Mouse (Mus musculus) kidney, adult 2 months (tissue): Measurements from ENCODE around the gene Snf8. TPM values are rescaled to one million over a fixed set of nuclear protein-coding genes. Genes with fewer than 3 reads are reported as not detected.

Experiments used
- DNase-seq: peaks from one replicate; pipeline ENCODE4 v3.0.0; 2021
- H3K27ac ChIP-seq: fragments of 200-500 bp; 2 replicates; pipeline ENCODE4 v1.5.1; 2012; ENCODE audit warnings: low read depth, low read length, control low read depth, inconsistent platforms; ENCODE audit not compliant: insufficient read depth
- H3K27me3 ChIP-seq: fragments of 200-500 bp; replicated peaks from 2 replicates; pipeline ENCODE4 v1.6.1; 2012; ENCODE audit warnings: mild to moderate bottlenecking, moderate library complexity, low read length, inconsistent platforms; ENCODE audit not compliant: control insufficient read depth, insufficient read depth
- H3K36me3 ChIP-seq: fragments of 200-500 bp; 2 replicates; pipeline ENCODE4 v1.6.1; 2012; ENCODE audit warnings: mild to moderate bottlenecking, moderate library complexity, low read length, inconsistent platforms; ENCODE audit not compliant: control insufficient read depth, insufficient read depth
- H3K4me1 ChIP-seq: fragments of 200-500 bp; 2 replicates; pipeline ENCODE4 v1.6.1; 2011; ENCODE audit warnings: low read length; ENCODE audit not compliant: control insufficient read depth, insufficient read depth
- H3K4me3 ChIP-seq: fragments of 200-500 bp; 2 replicates; pipeline ENCODE4 v1.5.1; 2011; ENCODE audit warnings: mild to moderate bottlenecking, low read depth, low read length, control low read depth; ENCODE audit not compliant: insufficient read depth
- CTCF ChIP-seq: fragments of 200-500 bp; conservative IDR thresholded peaks from 2 replicates; pipeline ENCODE4 v1.5.1; 2011; ENCODE audit warnings: low read depth, mild to moderate bottlenecking, control low read depth, low read length, moderate library complexity, mixed read lengths; ENCODE audit not compliant: insufficient read depth, insufficient read length
- POLR2A ChIP-seq: fragments of 200-500 bp; IDR thresholded peaks from one replicate; pipeline ENCODE4 v1.6.1; 2011; ENCODE audit warnings: low read depth, low read length, control low read depth
- WGBS: fragments of 180-500 bp; shearing (Covaris S2); methylation state at CpG from one replicate; pipeline ENCODE4 v1.1.7; 2018; 5-methylcytosine and 5-hydroxymethylcytosine counted together
- polyA plus RNA-seq: library from polyadenylated mRNA; depleted of rRNA; stranded (reverse); fragments of >200 nt; gene quantifications from 2 replicates; pipeline ENCODE4 v1.2.3, GENCODE M21; 2012

The Snf8 gene
- polyA plus RNA-seq, 1 experiment: 45.9 TPM

DNA sequence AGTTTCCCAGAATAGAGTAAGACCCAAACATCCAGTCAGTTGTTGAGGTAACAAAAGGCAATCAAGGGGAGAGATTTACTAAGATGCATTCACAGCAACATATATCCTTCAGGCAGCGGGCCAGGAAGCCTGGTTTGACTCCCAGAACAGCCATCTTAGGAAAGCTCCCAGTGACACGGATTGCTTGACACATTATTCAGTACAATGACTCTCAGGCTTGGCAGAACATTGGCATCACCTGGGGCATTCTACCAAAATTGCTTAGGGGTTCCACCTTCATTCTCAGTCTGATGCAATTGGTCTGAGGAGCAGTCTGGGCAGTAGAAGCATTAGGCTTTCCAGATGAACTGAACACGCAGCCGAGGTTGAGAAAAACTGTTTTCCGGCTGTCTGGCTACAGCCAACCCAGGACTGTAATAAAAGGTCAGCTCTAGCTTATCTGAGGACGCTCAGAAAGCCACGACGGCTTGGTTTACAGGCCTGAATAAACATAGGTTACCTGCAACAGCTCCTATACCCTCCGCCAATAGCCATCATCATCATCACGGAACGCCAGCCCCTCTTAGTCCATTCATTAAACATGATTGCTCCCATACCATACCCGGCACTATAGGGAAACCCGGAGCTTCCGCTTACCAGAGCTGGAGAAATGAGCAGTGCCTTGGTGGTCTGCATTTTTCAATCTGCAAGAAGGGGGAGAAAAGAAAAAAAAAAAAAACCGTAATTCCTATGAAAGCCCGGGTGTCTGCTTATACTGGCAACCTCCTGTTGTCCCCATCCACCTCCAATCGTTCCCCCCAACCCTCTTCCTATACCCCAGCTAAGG is 39.9 kb downstream of the Snf8 start:
- peak overlapping the region; percentile 96 for H3K27ac ChIP-seq
- 5% methylated on average over 17 of the region's 17 CpGs for WGBS

DNA sequence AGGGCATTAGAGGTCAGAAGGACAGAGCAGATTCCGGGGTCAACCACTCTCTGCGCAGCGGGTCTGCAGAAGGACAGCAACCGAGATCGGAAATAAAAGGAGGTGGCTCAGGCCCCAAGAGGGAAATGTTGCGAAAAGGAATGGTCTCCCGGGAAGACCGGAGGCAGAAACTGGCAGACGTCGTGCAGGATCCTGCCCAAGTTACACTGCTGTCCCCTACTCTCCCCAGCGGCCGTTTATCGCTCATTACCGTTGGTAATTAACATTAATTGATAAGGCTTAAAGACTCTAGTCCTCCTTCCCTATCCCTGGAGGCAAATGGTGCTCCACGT is 40.5 kb downstream of the Snf8 start:
- no peak for DNase-seq
- Histone ChIP-seq H3K4me3 (peak overlapping the region; percentile 83), H3K27ac (peak overlapping the region; percentile 96), H3K4me1 (no peaks in the 10 kb centered on the region; the same call in 1 of the 2 replicates), H3K36me3 (no peaks in the 10 kb centered on the region; the same call in 1 of the 2 replicates), H3K27me3 (no peaks in the 10 kb centered on the region)
- TF ChIP-seq CTCF: no peak
- TF ChIP-seq POLR2A: no peak
- 0% methylated on average over 15 of the region's 15 CpGs for WGBS

More for the DNA sequence above, 39.9 kb downstream of the Snf8 start:
- Histone ChIP-seq H3K4me1 (no peaks in the 10 kb centered on the region; the same call in 1 of the 2 replicates), H3K27me3 (no peaks in the 10 kb centered on the region), H3K4me3 (peak overlapping the region; percentile 83), H3K36me3 (no peaks in the 10 kb centered on the region; the same call in 1 of the 2 replicates)
- peak; percentile 34 for DNase-seq
- TF ChIP-seq CTCF (no peak), POLR2A (no peak)

DNA sequence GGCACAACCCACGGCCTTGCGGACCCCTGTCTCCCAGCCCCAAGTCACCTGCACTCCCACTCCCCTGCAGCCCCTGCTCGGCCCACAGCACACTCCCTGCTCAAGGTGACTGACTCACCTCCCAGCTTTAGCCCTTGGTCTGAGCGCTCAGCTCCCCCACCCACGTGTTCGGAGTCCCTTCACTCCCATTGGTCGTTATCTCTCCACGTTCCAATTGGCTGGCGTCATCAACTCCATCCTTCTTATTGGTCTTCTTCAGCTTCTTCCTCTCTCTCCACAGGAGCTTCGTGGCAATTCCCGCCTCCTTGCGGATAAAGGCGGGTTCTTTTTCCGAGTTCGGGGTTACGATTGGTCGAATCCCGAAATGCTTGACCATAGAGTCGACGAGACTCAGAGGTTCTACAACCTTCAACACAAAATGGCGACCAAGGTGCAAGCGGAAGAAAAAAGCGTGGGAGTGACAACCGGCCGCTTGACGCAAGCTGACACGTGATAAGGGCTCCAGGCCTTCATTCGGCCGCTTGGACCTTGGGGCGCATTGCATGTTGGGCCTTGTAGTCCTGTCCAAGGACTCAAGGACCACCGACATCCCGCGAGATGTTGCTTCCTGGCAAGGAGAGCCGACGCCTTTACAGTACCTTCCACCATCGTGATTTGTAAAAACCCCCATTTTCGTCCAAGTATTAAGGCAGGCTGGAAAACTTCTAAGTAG is 41.0 kb downstream of the Snf8 start, which contains the start of gene Atp5g1:
TSS of gene Atp5g1 (minus strand) at position 162 of the 712 bp plus-strand sequence.
- Histone ChIP-seq H3K4me1 (no peaks in the 10 kb centered on the region; the same call in 1 of the 2 replicates), H3K4me3 (peak within 1 kb of the TSS; percentile 83), H3K27ac (peak within 1 kb of the TSS; percentile 96), H3K27me3 (no peaks in the 10 kb centered on the region), H3K36me3 (no peaks in the 10 kb centered on the region; the same call in 1 of the 2 replicates)
- DNase-seq: peak; percentile 100
- TF ChIP-seq CTCF: no peak
- peak; percentile 98 for TF ChIP-seq POLR2A
- WGBS: under 1% methylated on average over 37 of the region's 37 CpGs

DNA sequence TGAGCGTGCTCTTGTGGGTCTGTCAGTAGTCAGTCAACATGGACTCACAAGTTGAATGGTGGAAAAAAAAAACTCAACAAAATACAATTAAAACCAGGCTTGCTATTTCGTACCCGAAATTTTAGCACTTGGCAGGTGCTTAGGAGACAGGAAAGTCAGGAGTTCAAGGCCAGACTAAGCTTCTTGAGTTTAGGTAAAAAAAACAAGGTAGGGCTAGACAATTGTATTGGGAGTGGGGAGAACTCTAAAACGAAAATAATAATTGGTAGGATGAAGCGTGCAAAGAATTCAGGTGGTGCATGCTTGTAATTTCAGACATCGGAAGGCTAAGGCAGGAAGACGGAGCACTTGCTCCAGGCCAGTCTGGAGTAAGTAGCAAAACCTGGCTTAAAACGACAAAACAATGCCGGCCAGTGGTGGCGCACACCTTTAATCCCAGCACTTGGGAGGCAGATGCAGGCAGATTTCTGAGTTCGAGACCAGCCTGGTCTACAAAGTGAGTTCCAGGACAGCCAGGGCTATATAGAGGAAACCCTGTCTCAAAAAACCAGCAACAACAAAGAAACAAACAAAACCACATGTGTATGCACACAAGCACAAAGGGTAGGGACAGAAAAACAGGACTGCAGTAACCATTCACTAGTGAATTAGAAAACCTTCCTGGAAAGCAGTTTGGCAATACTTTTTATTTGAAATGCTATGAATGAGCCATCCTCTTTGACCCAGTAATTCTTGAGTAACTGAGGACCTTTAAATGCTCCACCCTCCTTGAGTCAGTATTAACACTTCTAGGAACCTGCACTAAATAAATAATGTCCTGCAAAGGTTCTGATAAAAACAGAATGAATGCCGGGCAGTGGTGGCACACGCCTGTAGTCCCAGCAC is 41.8 kb downstream of the Snf8 start:
- Histone ChIP-seq H3K36me3 (no peaks in the 10 kb centered on the region), H3K4me1 (no peaks in the 10 kb centered on the region; the same call in 1 of the 2 replicates), H3K27me3 (no peaks in the 10 kb centered on the region), H3K27ac (peak overlapping the region; percentile 75), H3K4me3 (peak overlapping the region; percentile 25)
- WGBS: 63% methylated on average over 13 of the region's 13 CpGs
- DNase-seq: no peak
- TF ChIP-seq CTCF: no peak
- no peak for TF ChIP-seq POLR2A

DNA sequence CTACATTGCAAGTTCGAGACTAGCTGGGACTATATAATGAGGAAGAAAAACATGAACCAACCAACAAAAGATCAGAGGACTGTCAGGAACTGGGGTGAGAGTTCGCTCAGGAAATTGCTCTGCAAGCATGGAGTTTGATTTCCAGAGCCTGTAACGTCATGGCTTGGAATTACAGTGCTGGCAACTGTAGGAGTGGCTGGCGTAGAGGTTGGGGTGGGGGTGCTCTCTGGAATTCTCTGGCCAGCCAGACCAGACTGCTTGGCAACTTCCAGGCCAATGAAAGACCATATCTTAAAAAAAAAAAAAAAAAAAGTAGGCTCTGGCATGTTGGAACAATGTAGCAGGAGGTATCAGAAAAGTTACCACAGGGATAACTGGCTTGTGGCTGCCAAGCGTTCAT is 46.1 kb downstream of the Snf8 start:
- Histone ChIP-seq H3K27ac (no peak overlapping the region), H3K4me3 (no peak overlapping the region), H3K36me3 (no peaks in the 10 kb centered on the region), H3K4me1 (no peaks in the 10 kb centered on the region; the same call in 1 of the 2 replicates), H3K27me3 (no peaks in the 10 kb centered on the region)
- 80% methylated on average over 5 of the region's 5 CpGs for WGBS
- no peak for DNase-seq
- TF ChIP-seq CTCF: no peak

DNA sequence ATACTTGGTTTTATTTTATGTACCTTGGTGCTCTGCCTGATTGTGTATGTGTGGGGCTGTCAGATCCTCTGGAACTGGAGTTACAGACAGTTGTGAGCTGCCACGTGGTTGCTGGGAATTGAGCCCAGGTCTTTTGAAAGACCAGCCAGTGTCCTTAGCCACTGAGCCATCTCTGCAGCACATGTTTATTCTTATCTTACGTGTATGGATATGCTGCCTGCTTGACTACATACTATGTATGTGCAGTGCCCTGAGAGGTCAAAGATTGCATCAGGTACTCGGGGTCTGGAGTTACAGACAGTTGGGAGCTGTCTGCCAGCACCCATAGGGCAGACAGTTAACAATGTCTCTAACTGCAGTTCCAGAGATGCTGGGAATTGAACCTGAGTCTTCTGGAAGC is 48.0 kb downstream of the Snf8 start:
- no peak overlapping the region for H3K4me3 ChIP-seq
- H3K36me3 ChIP-seq: no peaks in the 10 kb centered on the region
- no peak overlapping the region for H3K27ac ChIP-seq
- H3K4me1 ChIP-seq: no peaks in the 10 kb centered on the region
- TF ChIP-seq CTCF (no peak), POLR2A (no peak)
- DNase-seq: no peak
- WGBS: 74% methylated on average over 3 of the region's 3 CpGs
- no peaks in the 10 kb centered on the region for H3K27me3 ChIP-seq
